Mouse (Mus musculus) ZHBTc4 (cell line): ENCODE results near the gene Cyb561.

Source experiments
- DNase-seq: peaks from one replicate; pipeline ENCODE4 v3.0.0-alpha.2; 2011; ENCODE audit warnings: low read depth, low spot score

Cyb561 gene

GRCm38 (mm10) chr11:105921275-105921674, 31.9 kb downstream of the Cyb561 start:
- DNase-seq = no peak

- no peak for DNase-seq
These were observed 32.3 kb downstream of the Cyb561 start for GRCm38 (mm10) chr11:105920836-105921235.

- DNase-seq = no peak
These were observed 32.9 kb downstream of the Cyb561 start for GRCm38 (mm10) chr11:105920098-105920785.

- peak; percentile 63 for DNase-seq
These were observed 39.6 kb downstream of the Cyb561 start for GRCm38 (mm10) chr11:105913580-105913979.

GRCm38 (mm10) chr11:105911592-105912375, 41.4 kb downstream of the Cyb561 start:
- peak; percentile 79 for DNase-seq

- DNase-seq = no peak
These were observed 42.0 kb downstream of the Cyb561 start for GRCm38 (mm10) chr11:105911149-105911548.

GRCm38 (mm10) chr11:105909617-105910016, 43.5 kb downstream of the Cyb561 start:
- DNase-seq = peak; percentile 50

GRCm38 (mm10) chr11:105908926-105909325, 44.2 kb downstream of the Cyb561 start:
- DNase-seq = no peak

- DNase-seq = no peak
These were observed 45.8 kb downstream of the Cyb561 start for GRCm38 (mm10) chr11:105907381-105907780.

- DNase-seq = no peak
These were observed 47.5 kb downstream of the Cyb561 start for GRCm38 (mm10) chr11:105905529-105906213.

- no peak for DNase-seq
These were observed 50.2 kb downstream of the Cyb561 start for GRCm38 (mm10) chr11:105902956-105903355.

- no peak for DNase-seq
These were observed 51.6 kb downstream of the Cyb561 start for GRCm38 (mm10) chr11:105901501-105901900.

GRCm38 (mm10) chr11:105899151-105899550, 54.0 kb downstream of the Cyb561 start:
- DNase-seq = peak; percentile 75

GRCm38 (mm10) chr11:105887281-105887680, 65.9 kb downstream of the Cyb561 start:
- no peak for DNase-seq

GRCm38 (mm10) chr11:105885558-105885957, 67.6 kb downstream of the Cyb561 start:
- no peak for DNase-seq
